Mouse (Mus musculus) embryonic facial prominence, embryonic 13.5 days (tissue): ENCODE measurements around the gene Endov. TPM values are rescaled to one million over a fixed set of nuclear protein-coding genes. Genes with fewer than 3 reads are reported as not detected.

ENCODE experiments used
- ATAC-seq: fragments of 200-750 bp; cut with Nextera tagmentation; 2 replicates; pipeline ENCODE4 v1.8.0; 2017; ENCODE audit warnings: low read depth; ENCODE audit not compliant: insufficient number of reproducible peaks, insufficient read depth, low FRiP score, low TSS enrichment
- H3K27ac ChIP-seq: fragments of 300-500 bp; sonication (generic); 2 replicates; pipeline ENCODE4 v1.5.1; 2015; ENCODE audit warnings: moderate library complexity, mild to moderate bottlenecking, inconsistent platforms
- H3K27me3 ChIP-seq: fragments of 300-500 bp; sonication (generic); 2 replicates; pipeline ENCODE4 v1.6.1; 2015; ENCODE audit warnings: mild to moderate bottlenecking, inconsistent platforms
- H3K36me3 ChIP-seq: fragments of 300-500 bp; sonication (generic); 2 replicates; pipeline ENCODE4 v1.6.1; 2015; ENCODE audit warnings: mild to moderate bottlenecking, inconsistent platforms
- H3K4me1 ChIP-seq: fragments of 300-500 bp; sonication (generic); 2 replicates; pipeline ENCODE4 v1.6.1; 2015; ENCODE audit warnings: inconsistent platforms
- H3K4me2 ChIP-seq: fragments of 300-500 bp; sonication (generic); 2 replicates; pipeline ENCODE4 v1.6.1; 2015; ENCODE audit warnings: moderate library complexity, mild to moderate bottlenecking, inconsistent platforms
- H3K4me3 ChIP-seq: fragments of 300-500 bp; sonication (generic); 2 replicates; pipeline ENCODE4 v1.5.1; 2015; ENCODE audit warnings: mild to moderate bottlenecking, inconsistent platforms
- H3K9ac ChIP-seq: fragments of 300-500 bp; sonication (generic); 2 replicates; pipeline ENCODE4 v1.6.1; 2015; ENCODE audit warnings: mild to moderate bottlenecking, inconsistent platforms
- H3K9me3 ChIP-seq: fragments of 300-500 bp; sonication (generic); 2 replicates; pipeline ENCODE4 v1.6.1; 2016; ENCODE audit warnings: inconsistent platforms
- WGBS: fragments of 180-500 bp; shearing (Covaris S2); methylation state at CpG from one replicate; pipeline ENCODE4 v1.1.7; 2015; ENCODE audit warnings: mixed read lengths; 5-methylcytosine and 5-hydroxymethylcytosine counted together
- polyA plus RNA-seq: library from polyadenylated mRNA; unstranded; fragments of >200 nt; fragmentation: Nextera tagmentation; extraction: Ambion mirVana; gene quantifications from 2 replicates; pipeline ENCODE4 v1.2.1, GENCODE M21; 2015

The Endov gene
- polyA plus RNA-seq, 1 experiment from 2014 or later = 17.3 TPM

DNA sequence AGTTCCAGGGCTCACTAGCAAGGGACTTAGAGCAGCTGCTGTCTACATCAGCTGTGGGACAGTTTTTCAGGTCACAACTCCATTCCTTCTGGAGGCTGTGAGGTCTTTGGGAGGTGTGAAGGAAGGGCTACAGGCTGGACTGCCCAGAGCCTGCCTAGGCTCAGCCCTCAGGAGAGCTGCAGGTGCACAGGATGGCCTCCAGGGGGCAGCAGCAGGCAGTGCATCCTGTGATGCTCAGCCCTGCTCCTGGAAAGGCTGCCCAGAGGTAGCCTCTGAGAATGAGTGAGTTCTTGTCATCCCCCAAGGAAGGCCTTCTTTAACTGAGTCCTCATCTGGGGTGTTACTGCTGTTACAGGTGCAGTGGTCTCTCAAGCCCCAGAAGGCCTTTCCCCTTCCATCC, 12.5 kb downstream of the Endov start:
- no peaks in the 10 kb centered on the region for H3K9me3 ChIP-seq
- H3K4me3 ChIP-seq = no peak overlapping the region
- H3K9ac ChIP-seq = no peak overlapping the region
- no peak for ATAC-seq
- H3K4me2 ChIP-seq = no peak overlapping the region
- no peaks in the 10 kb centered on the region for H3K4me1 ChIP-seq
- H3K27me3 ChIP-seq = no peaks in the 10 kb centered on the region
- H3K27ac ChIP-seq = no peak overlapping the region
- peaks cover 89% of the 10 kb centered on the region for H3K36me3 ChIP-seq

DNA sequence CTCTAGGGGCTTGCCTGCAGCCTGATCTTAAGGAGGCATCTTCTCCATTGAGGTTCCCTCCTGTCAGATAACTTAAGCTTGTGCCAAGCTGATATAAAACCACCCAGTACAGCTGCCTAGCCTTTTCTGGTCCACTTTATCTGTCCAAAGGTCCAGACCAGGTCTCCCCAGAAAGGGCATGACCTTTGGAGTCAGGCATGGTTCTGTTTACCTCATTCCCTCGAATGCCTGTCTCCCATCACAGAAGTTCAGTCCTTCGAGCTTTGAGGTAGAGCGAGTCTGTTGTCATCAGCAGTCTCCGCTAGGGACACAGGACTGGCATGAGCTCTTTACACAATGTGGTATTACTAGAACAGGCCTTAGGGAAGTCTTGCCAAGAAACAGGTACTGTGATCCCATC, 15.2 kb downstream of the Endov start:
- Histone ChIP-seq H3K4me3 (no peak overlapping the region), H3K4me1 (0 out of 2 replicates have a peak, but pooled peaks cover 4% of the 10 kb centered on the region), H3K27ac (no peak overlapping the region), H3K9ac (no peak overlapping the region), H3K36me3 (peaks cover 68% of the 10 kb centered on the region), H3K4me2 (no peak overlapping the region), H3K9me3 (no peaks in the 10 kb centered on the region), H3K27me3 (no peaks in the 10 kb centered on the region)
- 83% methylated on average over 4 of the region's 4 CpGs for WGBS
- no peak for ATAC-seq

DNA sequence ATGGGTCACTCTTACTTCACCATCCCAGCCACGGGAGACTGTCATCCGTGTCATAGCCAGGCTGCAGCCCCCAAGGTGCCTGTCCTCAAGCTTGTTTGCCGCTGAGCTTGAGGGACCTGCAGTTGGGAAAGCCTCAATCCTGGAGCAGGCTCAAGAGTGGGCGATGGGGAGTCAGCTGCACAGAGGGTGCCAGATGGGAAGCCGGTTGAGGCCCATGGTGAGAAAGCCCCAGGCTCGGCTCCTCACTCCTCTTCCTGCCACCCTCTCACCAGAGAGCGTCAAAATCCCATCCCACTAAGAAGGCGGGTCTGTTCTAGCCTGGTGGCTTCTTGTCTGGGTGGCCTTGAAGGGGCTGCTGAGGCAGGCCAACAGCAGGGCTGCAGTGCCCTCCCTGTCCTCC, 16.6 kb downstream of the Endov start:
- Histone ChIP-seq H3K9me3 (no peaks in the 10 kb centered on the region), H3K27ac (no peak overlapping the region), H3K4me3 (no peak overlapping the region), H3K4me2 (no peak overlapping the region), H3K27me3 (no peaks in the 10 kb centered on the region), H3K36me3 (peaks cover 54% of the 10 kb centered on the region), H3K9ac (no peak overlapping the region), H3K4me1 (peaks cover 7% of the 10 kb centered on the region)
- ATAC-seq = no peak
- 85% methylated on average over 8 of the region's 8 CpGs for WGBS

DNA sequence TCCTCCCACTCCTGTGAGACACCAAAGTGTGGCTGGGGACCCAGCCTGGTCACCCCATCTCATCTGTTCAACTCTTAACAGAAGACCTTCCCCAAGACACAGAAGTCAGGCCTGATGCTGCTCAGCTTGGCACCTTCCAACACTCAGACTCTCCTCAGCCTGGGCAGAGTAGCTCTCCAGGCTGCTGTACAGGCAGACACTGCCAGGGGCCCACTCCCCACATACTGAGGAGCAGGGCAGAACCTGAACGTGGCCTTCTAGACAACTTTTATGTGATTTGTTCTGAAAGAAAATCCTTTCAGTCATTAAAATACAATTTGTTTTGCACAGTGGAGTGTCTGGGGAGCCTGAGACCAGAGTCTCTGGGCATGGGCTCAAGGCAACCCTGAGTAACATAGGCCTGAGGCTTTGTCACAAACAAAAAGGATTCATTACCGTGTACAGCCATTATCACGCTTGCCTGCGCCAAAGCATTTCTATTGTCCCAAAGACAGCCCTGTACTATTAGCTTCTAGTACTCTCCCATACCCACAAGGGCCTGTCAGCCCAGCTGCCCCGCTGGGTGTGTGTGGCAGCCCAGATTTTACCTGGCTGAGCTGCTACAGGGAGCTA, 18.1 kb downstream of the Endov start:
- H3K4me1 ChIP-seq = peaks cover 16% of the 10 kb centered on the region
- H3K27me3 ChIP-seq = peaks cover 10% of the 10 kb centered on the region; the same call in 1 of the 2 replicates
- ATAC-seq = no peak
- no peak overlapping the region for H3K4me3 ChIP-seq
- WGBS = 64% methylated on average over 5 of the region's 5 CpGs
- 0 out of 2 replicates have a peak overlapping the region, but pooled peaks have one; percentile 2 for H3K27ac ChIP-seq
- no peak overlapping the region for H3K9ac ChIP-seq
- H3K36me3 ChIP-seq = peaks cover 42% of the 10 kb centered on the region
- H3K4me2 ChIP-seq = no peak overlapping the region
- no peaks in the 10 kb centered on the region for H3K9me3 ChIP-seq

DNA sequence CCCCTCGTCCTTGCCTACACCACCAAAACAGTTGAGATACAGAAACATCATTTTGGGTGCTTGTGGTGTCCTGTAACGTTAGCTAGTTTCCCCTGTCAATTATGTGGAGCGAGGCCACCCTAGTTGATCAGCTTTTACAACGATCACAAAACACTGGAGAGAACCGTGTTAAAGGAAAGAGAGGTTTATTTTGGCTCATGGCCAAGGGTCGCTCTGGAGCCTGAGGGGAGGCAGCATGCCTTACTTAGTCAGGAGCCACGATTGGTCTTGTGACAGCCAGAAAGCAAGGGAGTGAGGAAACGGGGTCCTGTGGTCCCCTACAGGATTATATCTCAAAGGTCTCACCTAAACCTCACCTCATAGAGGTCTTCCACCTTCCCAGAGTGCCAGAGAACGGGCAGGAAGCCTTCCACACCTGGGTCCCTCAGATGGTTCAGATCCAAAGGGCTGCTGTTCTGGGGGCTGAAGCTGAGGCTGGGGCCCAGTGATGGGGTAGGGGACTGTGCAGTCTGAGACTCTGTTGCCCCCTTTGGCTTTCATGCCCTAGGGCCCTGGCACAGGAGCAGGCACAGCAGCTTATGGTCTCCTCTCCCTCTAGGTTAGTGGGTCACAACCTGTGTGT, 22.0 kb downstream of the Endov start:
- Histone ChIP-seq H3K27ac (no peak overlapping the region), H3K9ac (no peak overlapping the region), H3K4me2 (no peak overlapping the region), H3K9me3 (no peaks in the 10 kb centered on the region), H3K27me3 (peaks cover 25% of the 10 kb centered on the region), H3K4me3 (no peak overlapping the region), H3K4me1 (peaks cover 38% of the 10 kb centered on the region), H3K36me3 (peaks cover 10% of the 10 kb centered on the region)
- ATAC-seq = no peak
- WGBS = 47% methylated on average over 9 of the region's 9 CpGs

DNA sequence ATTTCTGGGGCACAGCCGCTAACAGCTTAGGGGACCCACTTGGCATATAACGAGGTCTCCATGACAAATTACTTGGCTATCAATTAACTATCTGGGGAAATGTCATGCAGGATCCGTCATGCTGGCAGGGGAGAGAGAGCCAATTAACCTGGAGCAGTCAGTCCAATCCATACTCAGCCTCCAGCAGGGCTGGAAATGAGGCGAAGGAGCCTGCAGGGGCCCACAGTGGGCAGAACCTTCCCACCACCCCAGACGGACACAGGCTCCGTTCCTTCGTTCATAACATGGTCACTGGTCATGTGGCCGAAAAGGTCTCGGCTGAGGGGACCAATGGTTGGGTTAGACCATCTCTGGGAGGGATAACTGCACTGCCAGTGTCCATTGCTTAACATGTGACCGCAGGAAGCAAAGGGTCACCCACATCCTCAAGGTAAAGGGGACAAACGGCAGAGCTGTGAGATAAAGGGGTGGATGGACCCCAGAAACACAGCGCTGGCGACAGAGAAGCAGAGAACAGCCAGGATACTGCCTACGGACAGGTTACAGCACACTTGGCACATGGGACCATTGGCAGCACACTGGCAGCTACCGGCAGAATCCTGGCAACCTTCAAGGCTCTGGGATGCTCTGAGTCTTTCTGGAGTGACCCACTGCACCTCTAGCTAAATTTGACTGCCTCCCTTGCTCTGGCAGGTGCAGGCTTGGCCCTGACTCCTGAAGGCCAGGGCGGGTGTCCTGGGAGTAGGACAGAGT, 23.1 kb downstream of the Endov start:
- peak overlapping the region; percentile 44; the same call in 1 of the 2 replicates for H3K9ac ChIP-seq
- H3K4me3 ChIP-seq = peak overlapping the region; percentile 28
- no peaks in the 10 kb centered on the region for H3K36me3 ChIP-seq
- no peaks in the 10 kb centered on the region for H3K9me3 ChIP-seq
- 58% methylated on average over 16 of the region's 16 CpGs for WGBS
- ATAC-seq = no peak
- H3K27me3 ChIP-seq = peaks cover 25% of the 10 kb centered on the region
- H3K4me1 ChIP-seq = peaks cover 38% of the 10 kb centered on the region
- peak overlapping the region; percentile 51 for H3K4me2 ChIP-seq
- no peak overlapping the region for H3K27ac ChIP-seq

DNA sequence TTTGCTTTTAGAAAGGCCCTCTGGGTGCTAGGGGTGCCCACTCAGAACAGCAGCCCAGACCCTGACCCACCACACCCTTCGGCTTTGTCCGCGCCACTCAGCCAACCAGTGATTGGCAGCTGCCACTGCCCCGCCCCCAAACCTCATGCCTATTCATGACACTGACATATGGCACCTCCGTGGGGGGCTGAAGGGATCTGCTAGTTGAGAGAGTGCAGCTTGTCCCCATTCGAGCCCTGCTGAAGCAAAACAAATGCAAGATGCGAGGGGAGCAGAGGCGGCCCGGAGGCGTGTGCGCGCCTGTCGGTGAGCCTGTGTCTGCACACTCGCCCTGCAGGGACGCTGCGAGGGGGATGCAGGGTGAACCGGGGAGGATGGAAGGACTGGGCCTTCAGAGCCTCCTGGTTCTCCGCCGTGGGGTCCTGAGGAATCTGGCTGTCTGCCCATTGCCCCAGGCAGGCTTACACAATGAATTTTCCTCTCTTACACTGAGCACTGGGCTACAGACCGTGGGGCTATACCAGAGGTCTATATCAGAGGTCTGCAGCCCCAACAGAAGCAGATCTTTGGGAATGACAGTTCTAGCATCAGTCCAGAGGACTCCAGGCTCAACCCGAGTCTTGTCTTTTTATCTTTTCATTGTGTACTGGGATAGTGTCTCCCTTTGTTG, 24.0 kb downstream of the Endov start:
- Histone ChIP-seq H3K27me3 (peaks cover 25% of the 10 kb centered on the region), H3K4me3 (peak overlapping the region; percentile 28), H3K27ac (peak overlapping the region; percentile 12; the same call in 1 of the 2 replicates), H3K9ac (peak overlapping the region; percentile 44), H3K4me2 (peak overlapping the region; percentile 51), H3K4me1 (peaks cover 38% of the 10 kb centered on the region), H3K36me3 (no peaks in the 10 kb centered on the region), H3K9me3 (no peaks in the 10 kb centered on the region)
- WGBS = 3% methylated on average over 21 of the region's 21 CpGs
- ATAC-seq = peak; percentile 22; the same call in 1 of the 2 replicates

DNA sequence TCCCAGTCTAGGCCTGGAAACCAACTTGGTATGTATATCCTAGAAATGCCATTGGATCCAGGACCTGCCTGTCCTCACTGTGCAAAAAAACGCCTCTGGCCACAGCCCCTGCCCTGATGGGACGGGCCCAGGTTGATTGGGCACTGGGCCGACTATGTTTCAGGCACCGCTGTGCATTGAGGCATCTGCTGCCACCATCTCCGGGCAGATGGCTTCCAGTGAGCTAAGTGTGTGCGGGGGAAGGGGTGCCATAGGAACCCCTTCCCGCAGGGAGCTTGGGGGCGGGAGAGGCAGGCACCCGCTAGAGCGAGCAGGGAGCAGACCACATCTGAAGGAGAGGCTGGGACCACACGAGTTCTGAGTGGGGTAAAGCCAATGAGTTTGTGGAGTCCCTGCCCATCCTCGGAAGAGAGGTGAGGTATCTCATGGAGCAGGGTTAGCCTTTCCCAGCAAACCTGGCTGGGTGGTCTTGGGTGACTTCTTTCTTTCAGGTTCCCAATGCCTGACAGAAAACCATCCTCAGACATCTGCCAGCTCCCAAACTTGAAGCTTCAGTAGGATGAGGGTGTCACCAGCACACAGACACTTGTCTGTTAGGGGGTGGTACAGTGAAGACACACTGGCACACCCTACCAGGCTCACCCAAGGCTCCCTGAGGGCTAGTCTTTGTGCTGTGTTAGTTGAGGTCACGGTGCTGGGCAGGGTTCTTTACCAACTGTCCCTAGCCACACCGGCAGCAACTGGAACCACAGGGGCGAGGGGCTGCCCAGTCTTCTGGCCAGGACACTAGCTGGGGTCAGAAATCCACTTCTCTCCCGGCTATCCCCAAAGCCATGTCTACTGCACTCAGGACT, 24.9 kb downstream of the Endov start:
- Histone ChIP-seq H3K4me1 (peaks cover 34% of the 10 kb centered on the region), H3K4me3 (no peak overlapping the region), H3K9ac (peak overlapping the region; percentile 37; the same call in 1 of the 2 replicates), H3K27me3 (peaks cover 25% of the 10 kb centered on the region), H3K36me3 (no peaks in the 10 kb centered on the region), H3K9me3 (no peaks in the 10 kb centered on the region), H3K27ac (no peak overlapping the region), H3K4me2 (no peak overlapping the region)
- no peak for ATAC-seq
- 71% methylated on average over 16 of the region's 16 CpGs for WGBS

DNA sequence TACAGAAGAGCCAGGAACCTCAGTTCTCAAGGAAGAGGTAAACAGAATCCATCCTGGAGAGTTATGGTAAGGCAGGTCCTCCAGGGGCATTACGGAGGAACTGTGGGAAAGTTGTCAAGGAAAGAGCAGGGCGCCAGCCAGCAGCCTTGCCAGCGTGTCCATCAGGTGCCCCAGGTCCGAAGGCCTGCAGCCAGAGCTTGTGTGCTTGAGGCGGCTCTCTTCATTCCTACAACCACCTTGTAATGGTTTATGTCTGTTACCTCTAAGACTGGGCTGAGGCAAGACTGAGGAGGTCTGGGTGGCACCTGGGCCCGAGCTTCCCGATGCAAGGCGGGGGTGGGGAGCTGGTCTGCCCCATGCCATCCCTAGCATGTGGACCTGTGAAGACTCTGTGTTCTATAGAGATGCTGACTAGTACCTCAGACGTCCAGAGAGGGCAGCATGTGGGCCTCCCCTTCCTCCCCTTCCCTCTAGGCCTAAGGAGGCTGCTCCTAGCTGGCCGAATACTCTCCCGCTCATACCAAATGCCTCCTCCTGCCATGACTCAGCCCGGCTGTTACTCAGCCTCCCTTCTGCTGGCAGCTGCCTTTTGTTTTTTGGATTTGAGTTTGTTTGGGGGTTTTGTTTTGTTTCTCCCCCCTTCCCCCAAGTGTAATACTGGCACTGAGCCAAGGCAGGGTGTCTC, 25.7 kb downstream of the Endov start:
- Histone ChIP-seq H3K4me3 (no peak overlapping the region), H3K36me3 (no peaks in the 10 kb centered on the region)

DNA sequence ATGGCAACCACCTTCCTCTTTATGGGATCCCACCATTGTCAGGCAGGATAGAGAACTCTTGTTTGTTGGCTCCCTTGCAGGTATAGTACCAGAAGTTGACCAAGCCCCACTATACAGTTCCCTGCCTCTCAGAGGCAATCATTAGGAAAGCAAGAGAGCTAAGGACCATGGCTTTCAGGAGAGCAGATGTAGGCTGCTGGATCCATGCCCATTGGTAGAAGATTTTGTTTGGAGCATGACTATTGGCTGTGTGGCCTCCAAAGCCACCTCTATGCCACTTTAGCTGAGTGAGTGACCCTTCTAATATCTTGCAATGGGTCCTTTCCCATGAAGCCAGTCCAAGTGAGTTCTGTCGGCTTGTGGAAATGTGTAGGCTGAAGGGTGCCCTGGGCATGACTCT, 28.2 kb downstream of the Endov start:
- H3K27ac ChIP-seq = no peak overlapping the region
- no peak overlapping the region for H3K4me2 ChIP-seq
- no peak overlapping the region for H3K9ac ChIP-seq
- no peak overlapping the region for H3K4me3 ChIP-seq
- no peaks in the 10 kb centered on the region for H3K36me3 ChIP-seq
- no peak for ATAC-seq
- H3K4me1 ChIP-seq = peaks cover 21% of the 10 kb centered on the region
- peaks cover 13% of the 10 kb centered on the region for H3K27me3 ChIP-seq
- 90% methylated on average over 1 of the region's 1 CpGs for WGBS
- no peaks in the 10 kb centered on the region for H3K9me3 ChIP-seq

More for the DNA sequence above, 25.7 kb downstream of the Endov start:
- Histone ChIP-seq H3K4me2 (no peak overlapping the region), H3K9me3 (no peaks in the 10 kb centered on the region), H3K27me3 (peaks cover 25% of the 10 kb centered on the region), H3K4me1 (peaks cover 34% of the 10 kb centered on the region), H3K9ac (no peak overlapping the region), H3K27ac (no peak overlapping the region)
- WGBS = 68% methylated on average over 12 of the region's 12 CpGs
- ATAC-seq = no peak
